Mouse (Mus musculus) neural tube, embryonic 14.5 days (tissue): ENCODE data around the gene Atf7ip. TPM values are rescaled to one million over a fixed set of nuclear protein-coding genes. Genes with fewer than 3 reads are reported as not detected.

Source experiments
- ATAC-seq: fragments of 200-750 bp; cut with Nextera tagmentation; 2 replicates; pipeline ENCODE4 v1.8.0; 2017; ENCODE audit warnings: low read depth, mild to moderate bottlenecking, moderate TSS enrichment, moderate library complexity
- H3K27ac ChIP-seq: fragments of 300-500 bp; sonication (generic); 2 replicates; pipeline ENCODE4 v1.5.1; 2014; ENCODE audit warnings: low read depth, mild to moderate bottlenecking, control low read depth, low read length, moderate library complexity, mixed read lengths
- H3K27me3 ChIP-seq: fragments of 300-500 bp; sonication (generic); 2 replicates; pipeline ENCODE4 v1.6.1; 2014; ENCODE audit warnings: low read length; ENCODE audit not compliant: control insufficient read depth, insufficient read depth
- H3K36me3 ChIP-seq: fragments of 300-500 bp; sonication (generic); 2 replicates; pipeline ENCODE4 v1.6.1; 2014; ENCODE audit warnings: low read length, mixed read lengths; ENCODE audit not compliant: control insufficient read depth, insufficient read depth
- H3K4me1 ChIP-seq: fragments of 300-500 bp; sonication (generic); 2 replicates; pipeline ENCODE4 v1.6.1; 2014; ENCODE audit warnings: low read length; ENCODE audit not compliant: control insufficient read depth, insufficient read depth
- H3K4me2 ChIP-seq: fragments of 300-500 bp; sonication (generic); 2 replicates; pipeline ENCODE4 v1.6.1; 2014; ENCODE audit warnings: mild to moderate bottlenecking, low read depth, low read length, control low read depth
- H3K4me3 ChIP-seq: fragments of 300-500 bp; sonication (generic); 2 replicates; pipeline ENCODE4 v1.5.1; 2014; ENCODE audit warnings: low read depth, low read length, control low read depth, mixed read lengths
- H3K9ac ChIP-seq: fragments of 300-500 bp; sonication (generic); replicated peaks from 2 replicates; pipeline ENCODE4 v1.6.1; 2014; ENCODE audit warnings: low read depth, mild to moderate bottlenecking, control low read depth, low read length, mixed read lengths
- H3K9me3 ChIP-seq: fragments of 300-500 bp; sonication (generic); 2 replicates; pipeline ENCODE4 v1.6.1; 2016; ENCODE audit warnings: low read length; ENCODE audit not compliant: control insufficient read depth
- WGBS: fragments of 180-500 bp; shearing (Covaris S2); extraction: QIAGEN DNeasy Blood & Tissue Kit; methylation state at CpG from one replicate; pipeline ENCODE4 v1.1.7; 2014; 5-methylcytosine and 5-hydroxymethylcytosine counted together
- polyA plus RNA-seq: library from polyadenylated mRNA; unstranded; fragments of >200 nt; fragmentation: Nextera tagmentation; extraction: Ambion mirVana; gene quantifications from 2 replicates; pipeline ENCODE4 v1.2.1, GENCODE M21; 2014

Atf7ip gene
- polyA plus RNA-seq, 1 experiment from 2014 or later = 59.5 TPM

- Histone ChIP-seq H3K4me1 (0 out of 2 replicates have a peak, but pooled peaks cover 5% of the 10 kb centered on the region), H3K36me3 (no peaks in the 10 kb centered on the region), H3K27me3 (no peaks in the 10 kb centered on the region), H3K27ac (no peak overlapping the region), H3K4me2 (no peak overlapping the region), H3K9me3 (no peaks in the 10 kb centered on the region), H3K4me3 (no peak overlapping the region), H3K9ac (no peak overlapping the region)
- no peak for ATAC-seq
- WGBS = 80% methylated on average over 1 of the region's 1 CpGs
Observed at GRCm38 (mm10) chr6:136477878-136478277, 28.1 kb upstream of the Atf7ip start.

- Histone ChIP-seq H3K27ac (no peak overlapping the region), H3K9me3 (no peaks in the 10 kb centered on the region), H3K27me3 (no peaks in the 10 kb centered on the region), H3K36me3 (no peaks in the 10 kb centered on the region), H3K9ac (no peak overlapping the region), H3K4me1 (no peaks in the 10 kb centered on the region), H3K4me3 (no peak overlapping the region), H3K4me2 (no peak overlapping the region)
- ATAC-seq = no peak
- 84% methylated on average over 2 of the region's 2 CpGs for WGBS
Observed at GRCm38 (mm10) chr6:136483531-136483930, 22.4 kb upstream of the Atf7ip start.

DNA sequence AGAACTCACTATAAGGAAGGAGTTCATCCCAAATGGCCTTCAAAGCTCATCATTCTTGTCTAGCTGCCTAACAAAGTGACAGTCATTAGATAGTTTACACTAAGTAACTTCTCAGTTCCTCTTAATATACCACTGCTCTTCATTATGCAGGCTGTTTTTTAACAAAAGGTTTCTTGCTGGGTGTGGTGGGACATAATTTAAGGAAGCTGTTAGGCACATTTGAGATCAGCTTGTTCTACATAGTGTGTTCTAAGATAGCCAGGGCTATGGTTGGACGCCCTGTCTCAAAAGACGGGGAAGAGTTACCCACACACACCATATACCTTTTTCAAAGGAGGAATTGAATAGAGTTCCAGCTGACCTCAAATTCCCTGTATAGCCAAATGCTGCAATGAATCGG is 21.9 kb upstream of the Atf7ip start:
- Histone ChIP-seq H3K4me2 (no peak overlapping the region), H3K27me3 (no peaks in the 10 kb centered on the region), H3K4me3 (no peak overlapping the region), H3K27ac (no peak overlapping the region), H3K4me1 (no peaks in the 10 kb centered on the region), H3K36me3 (no peaks in the 10 kb centered on the region), H3K9ac (no peak overlapping the region), H3K9me3 (no peaks in the 10 kb centered on the region)
- WGBS = 84% methylated on average over 3 of the region's 3 CpGs
- ATAC-seq = no peak

GRCm38 (mm10) chr6:136486166-136486565 is 19.8 kb upstream of the Atf7ip start:
- no peaks in the 10 kb centered on the region for H3K9me3 ChIP-seq
- H3K9ac ChIP-seq = no peak overlapping the region
- ATAC-seq = no peak
- 57% methylated on average over 4 of the region's 4 CpGs for WGBS
- no peak overlapping the region for H3K27ac ChIP-seq
- no peaks in the 10 kb centered on the region for H3K27me3 ChIP-seq
- H3K36me3 ChIP-seq = no peaks in the 10 kb centered on the region
- H3K4me3 ChIP-seq = no peak overlapping the region
- H3K4me1 ChIP-seq = no peaks in the 10 kb centered on the region
- no peak overlapping the region for H3K4me2 ChIP-seq

- H3K4me3 ChIP-seq = no peak overlapping the region
- H3K27ac ChIP-seq = no peak overlapping the region
- H3K4me2 ChIP-seq = peak overlapping the region; percentile 43
- H3K36me3 ChIP-seq = no peaks in the 10 kb centered on the region
- peak overlapping the region; percentile 25; the same call in 1 of the 2 replicates for H3K9ac ChIP-seq
- peak; percentile 44; the same call in 1 of the 2 replicates for ATAC-seq
- no peaks in the 10 kb centered on the region for H3K27me3 ChIP-seq
- H3K9me3 ChIP-seq = no peaks in the 10 kb centered on the region
- H3K4me1 ChIP-seq = no peaks in the 10 kb centered on the region
- 47% methylated on average over 36 of the region's 36 CpGs for WGBS
Observed at GRCm38 (mm10) chr6:136486801-136487553, 19.0 kb upstream of the Atf7ip start.

DNA sequence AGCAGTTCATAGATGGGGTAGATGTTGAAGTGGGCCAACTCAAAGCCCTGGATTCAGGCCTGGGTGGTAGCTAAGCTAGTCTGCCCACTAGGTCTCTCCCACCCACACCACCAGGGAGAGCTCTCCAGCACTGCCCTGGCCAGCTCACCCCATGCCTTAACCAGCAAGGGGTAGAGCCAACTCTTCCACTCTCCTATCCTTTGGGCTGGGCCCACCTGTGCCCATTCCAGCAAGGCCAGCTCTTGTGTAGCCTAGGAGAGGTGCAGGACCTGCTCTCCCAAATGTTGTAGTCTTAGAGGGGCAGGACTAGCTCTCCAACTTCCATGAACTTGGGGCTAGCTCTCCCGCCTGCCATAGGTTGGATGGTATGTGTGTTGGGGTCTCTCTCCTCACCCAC is 18.4 kb upstream of the Atf7ip start:
- Histone ChIP-seq H3K4me1 (no peaks in the 10 kb centered on the region), H3K9ac (no peak overlapping the region), H3K27ac (no peak overlapping the region), H3K9me3 (no peaks in the 10 kb centered on the region), H3K27me3 (no peaks in the 10 kb centered on the region), H3K4me3 (no peak overlapping the region), H3K4me2 (no peak overlapping the region), H3K36me3 (no peaks in the 10 kb centered on the region)
- peak; percentile 11; the same call in 1 of the 2 replicates for ATAC-seq
- 90% methylated on average over 1 of the region's 1 CpGs for WGBS

GRCm38 (mm10) chr6:136489899-136490298 is 16.1 kb upstream of the Atf7ip start:
- ATAC-seq = no peak
- Histone ChIP-seq H3K36me3 (no peaks in the 10 kb centered on the region), H3K27me3 (no peaks in the 10 kb centered on the region), H3K4me3 (no peak overlapping the region), H3K9ac (no peak overlapping the region), H3K27ac (no peak overlapping the region), H3K4me1 (no peaks in the 10 kb centered on the region), H3K9me3 (no peaks in the 10 kb centered on the region), H3K4me2 (no peak overlapping the region)
- 76% methylated on average over 3 of the region's 3 CpGs for WGBS

DNA sequence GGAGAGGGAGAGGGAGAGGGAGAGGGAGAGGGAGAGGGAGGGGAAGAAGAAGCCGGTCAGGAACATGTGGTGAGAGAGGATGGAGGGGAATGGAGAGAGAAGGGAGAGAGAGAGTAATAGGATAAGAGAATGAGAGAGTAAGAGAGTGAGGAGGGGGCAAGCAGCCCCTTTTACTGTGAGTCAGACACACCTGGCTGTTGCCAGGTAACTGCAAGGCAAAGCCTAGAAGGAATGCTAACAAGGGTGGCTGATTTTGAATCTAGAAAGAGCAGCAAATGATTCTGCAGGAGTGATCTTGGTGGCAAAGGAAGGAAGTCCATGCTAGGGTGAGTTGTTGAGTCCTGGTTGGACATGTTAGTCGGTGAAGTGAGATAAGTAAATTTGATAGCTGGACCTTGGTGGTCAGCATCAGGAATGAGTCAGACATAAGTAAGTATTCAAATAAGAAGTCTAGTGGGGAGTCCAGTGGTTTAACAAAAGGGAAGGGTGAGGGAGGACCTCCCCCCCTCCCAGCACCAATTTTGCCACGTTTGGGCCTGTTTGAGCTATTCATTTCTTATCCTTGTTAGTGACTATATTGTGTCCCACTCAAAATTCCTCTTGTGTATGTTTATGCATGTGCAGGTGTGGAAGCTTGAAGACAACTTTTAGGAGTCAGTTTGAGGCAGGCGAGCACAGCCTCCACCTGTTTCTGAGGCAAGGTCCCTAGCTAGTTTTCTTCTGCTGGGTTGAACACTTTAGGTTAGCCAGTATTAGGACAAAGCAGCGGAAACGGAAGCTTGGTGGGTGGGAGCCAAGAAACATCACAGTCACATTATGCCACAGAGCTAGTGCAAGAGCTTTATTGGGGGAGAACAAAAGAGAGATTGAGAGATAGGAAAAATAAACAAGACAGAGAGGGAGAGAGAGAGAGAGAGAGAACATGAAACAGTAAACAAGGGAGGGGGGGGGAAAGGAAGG is 15.2 kb upstream of the Atf7ip start:
- no peak for ATAC-seq
- Histone ChIP-seq H3K27me3 (no peaks in the 10 kb centered on the region), H3K9me3 (no peaks in the 10 kb centered on the region), H3K4me3 (no peak overlapping the region), H3K4me2 (no peak overlapping the region), H3K9ac (no peak overlapping the region), H3K27ac (no peak overlapping the region), H3K4me1 (no peaks in the 10 kb centered on the region), H3K36me3 (no peaks in the 10 kb centered on the region)
- 75% methylated on average over 6 of the region's 6 CpGs for WGBS

DNA sequence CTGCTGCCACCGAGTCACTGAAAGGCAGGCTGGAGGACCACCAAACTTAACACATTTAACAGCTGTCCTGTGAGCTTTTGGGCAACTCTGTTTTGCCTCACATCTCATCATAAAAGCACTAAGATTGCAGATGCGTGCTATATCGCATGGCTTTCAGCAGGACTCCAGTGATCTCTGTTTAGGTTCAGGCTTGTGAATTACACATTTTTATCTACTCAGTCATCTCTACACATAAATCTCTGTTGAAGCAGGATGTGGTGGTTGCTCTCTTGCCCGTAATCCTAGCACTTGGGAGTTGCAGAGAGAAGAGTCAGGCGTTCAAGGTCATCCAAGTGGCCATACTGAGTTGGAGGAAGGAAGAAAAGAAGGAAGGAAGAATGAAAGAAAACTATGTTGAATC is 14.3 kb upstream of the Atf7ip start:
- H3K27me3 ChIP-seq = no peaks in the 10 kb centered on the region
- H3K4me2 ChIP-seq = no peak overlapping the region
- ATAC-seq = no peak
- no peaks in the 10 kb centered on the region for H3K4me1 ChIP-seq
- no peak overlapping the region for H3K4me3 ChIP-seq
- 86% methylated on average over 5 of the region's 5 CpGs for WGBS
- H3K9ac ChIP-seq = no peak overlapping the region
- no peaks in the 10 kb centered on the region for H3K9me3 ChIP-seq
- no peaks in the 10 kb centered on the region for H3K36me3 ChIP-seq
- no peak overlapping the region for H3K27ac ChIP-seq
